Mouse (Mus musculus) limb, embryonic 12.5 days (tissue): ENCODE data around the gene AW549877. TPM values are rescaled to one million over a fixed set of nuclear protein-coding genes. Genes with fewer than 3 reads are reported as not detected.

Source experiments
- ATAC-seq: fragments of 200-750 bp; cut with Nextera tagmentation; 2 replicates; pipeline ENCODE4 v1.8.0; 2017; ENCODE audit warnings: low read depth, moderate TSS enrichment; ENCODE audit not compliant: insufficient number of reproducible peaks, insufficient read depth, low FRiP score, low TSS enrichment
- H3K27ac ChIP-seq: fragments of 300-500 bp; sonication (generic); 2 replicates; pipeline ENCODE4 v1.5.1; 2016; ENCODE audit warnings: mild to moderate bottlenecking, moderate library complexity
- H3K27me3 ChIP-seq: fragments of 300-500 bp; sonication (generic); 2 replicates; pipeline ENCODE4 v1.6.1; 2016; ENCODE audit warnings: mild to moderate bottlenecking, moderate library complexity
- H3K36me3 ChIP-seq: fragments of 300-500 bp; sonication (generic); 2 replicates; pipeline ENCODE4 v1.6.1; 2016; ENCODE audit warnings: mild to moderate bottlenecking, moderate library complexity
- H3K4me1 ChIP-seq: fragments of 300-500 bp; sonication (generic); replicated peaks from 2 replicates; pipeline ENCODE4 v1.6.1; 2016
- H3K4me2 ChIP-seq: fragments of 300-500 bp; sonication (generic); 2 replicates; pipeline ENCODE4 v1.6.1; 2016; ENCODE audit warnings: mild to moderate bottlenecking, moderate library complexity
- H3K4me3 ChIP-seq: fragments of 300-500 bp; sonication (generic); replicated peaks from 2 replicates; pipeline ENCODE4 v1.5.1; 2016; ENCODE audit warnings: mild to moderate bottlenecking
- H3K9ac ChIP-seq: fragments of 300-500 bp; sonication (generic); replicated peaks from 2 replicates; pipeline ENCODE4 v1.6.1; 2016; ENCODE audit warnings: mild to moderate bottlenecking, moderate library complexity
- H3K9me3 ChIP-seq: fragments of 300-500 bp; sonication (generic); 2 replicates; pipeline ENCODE4 v1.6.1; 2016; ENCODE audit warnings: mild to moderate bottlenecking, moderate library complexity
- WGBS: fragments of 180-500 bp; shearing (Covaris S2); methylation state at CpG from one replicate; pipeline ENCODE4 v1.1.7; 2016; 5-methylcytosine and 5-hydroxymethylcytosine counted together
- polyA plus RNA-seq: library from polyadenylated mRNA; unstranded; fragments of >200 nt; fragmentation: Nextera tagmentation; extraction: Ambion mirVana; gene quantifications from 2 replicates; pipeline ENCODE4 v1.2.1, GENCODE M21; 2016

Gene AW549877
- polyA plus RNA-seq, result 35.2 and 42.8 TPM in 2 replicates

- Histone ChIP-seq H3K4me1 (peaks cover 6% of the 10 kb centered on the region; the same call in 1 of the 2 replicates), H3K36me3 (peaks cover 14% of the 10 kb centered on the region), H3K4me2 (peak within 1 kb of the TSS; percentile 69), H3K27me3 (no peaks in the 10 kb centered on the region), H3K4me3 (peak within 1 kb of the TSS; percentile 69), H3K9ac (peak within 1 kb of the TSS; percentile 79), H3K27ac (peak within 1 kb of the TSS; percentile 89), H3K9me3 (no peaks in the 10 kb centered on the region)
- under 1% methylated on average over 61 of the region's 61 CpGs for WGBS
- peak; percentile 99 for ATAC-seq
These were observed at the start of gene AW549877 for GRCm38 (mm10) chr15:3995448-3996266. Gene AW549877, minus strand, starts transcription at chr15:3995744.

- ATAC-seq, result no peak
- H3K4me3 ChIP-seq, result no peak overlapping the region
- H3K9me3 ChIP-seq, result no peaks in the 10 kb centered on the region
- no peaks in the 10 kb centered on the region for H3K4me1 ChIP-seq
- peaks cover 36% of the 10 kb centered on the region for H3K36me3 ChIP-seq
- no peaks in the 10 kb centered on the region for H3K27me3 ChIP-seq
- no peak overlapping the region for H3K4me2 ChIP-seq
- 29% methylated on average over 4 of the region's 4 CpGs for WGBS
- no peak overlapping the region for H3K9ac ChIP-seq
- H3K27ac ChIP-seq, result no peak overlapping the region
These were observed 47.5 kb upstream of the AW549877 start for GRCm38 (mm10) chr15:4043032-4043471.

- no peaks in the 10 kb centered on the region for H3K9me3 ChIP-seq
- no peak for ATAC-seq
- peaks cover 37% of the 10 kb centered on the region for H3K36me3 ChIP-seq
- no peak overlapping the region for H3K27ac ChIP-seq
- no peak overlapping the region for H3K9ac ChIP-seq
- H3K27me3 ChIP-seq, result no peaks in the 10 kb centered on the region
- H3K4me2 ChIP-seq, result no peak overlapping the region
- H3K4me1 ChIP-seq, result no peaks in the 10 kb centered on the region
- H3K4me3 ChIP-seq, result no peak overlapping the region
- 74% methylated on average over 3 of the region's 3 CpGs for WGBS
These were observed 46.9 kb upstream of the AW549877 start for GRCm38 (mm10) chr15:4042423-4042822.

- H3K27me3 ChIP-seq, result no peaks in the 10 kb centered on the region
- no peak overlapping the region for H3K4me3 ChIP-seq
- no peak overlapping the region for H3K9ac ChIP-seq
- H3K27ac ChIP-seq, result no peak overlapping the region
- H3K4me1 ChIP-seq, result no peaks in the 10 kb centered on the region; the same call in 1 of the 2 replicates
- no peak for ATAC-seq
- peaks cover 29% of the 10 kb centered on the region for H3K36me3 ChIP-seq
- H3K4me2 ChIP-seq, result no peak overlapping the region
- no peaks in the 10 kb centered on the region for H3K9me3 ChIP-seq
- WGBS, result 83% methylated on average over 3 of the region's 3 CpGs
These were observed 37.8 kb upstream of the AW549877 start for GRCm38 (mm10) chr15:4033168-4034004.

GRCm38 (mm10) chr15:4028960-4029359 lies 33.4 kb upstream of the AW549877 start:
- no peak for ATAC-seq
- Histone ChIP-seq H3K9ac (no peak overlapping the region), H3K27ac (no peak overlapping the region), H3K4me1 (peaks cover 9% of the 10 kb centered on the region), H3K36me3 (no peaks in the 10 kb centered on the region), H3K4me2 (no peak overlapping the region), H3K4me3 (no peak overlapping the region), H3K9me3 (no peaks in the 10 kb centered on the region), H3K27me3 (no peaks in the 10 kb centered on the region)

- no peaks in the 10 kb centered on the region for H3K36me3 ChIP-seq
- H3K27ac ChIP-seq, result no peak overlapping the region
- no peak for ATAC-seq
- peak overlapping the region; percentile 63; the same call in 1 of the 2 replicates for H3K4me2 ChIP-seq
- peaks cover 9% of the 10 kb centered on the region for H3K4me1 ChIP-seq
- H3K9me3 ChIP-seq, result no peaks in the 10 kb centered on the region
- no peak overlapping the region for H3K4me3 ChIP-seq
- 82% methylated on average over 6 of the region's 6 CpGs for WGBS
- H3K27me3 ChIP-seq, result no peaks in the 10 kb centered on the region
- no peak overlapping the region for H3K9ac ChIP-seq
These were observed 32.8 kb upstream of the AW549877 start for GRCm38 (mm10) chr15:4028411-4028700.

- Histone ChIP-seq H3K4me3 (peak overlapping the region; percentile 74), H3K9ac (peak overlapping the region; percentile 84; the same call in 1 of the 2 replicates), H3K36me3 (no peaks in the 10 kb centered on the region), H3K4me2 (peak overlapping the region; percentile 63), H3K9me3 (no peaks in the 10 kb centered on the region), H3K27me3 (no peaks in the 10 kb centered on the region), H3K4me1 (peaks cover 9% of the 10 kb centered on the region), H3K27ac (peak overlapping the region; percentile 98)
- peak; percentile 19; the same call in 1 of the 2 replicates for ATAC-seq
- 3% methylated on average over 6 of the region's 6 CpGs for whole genome bisulfite sequencing
These were observed 32.3 kb upstream of the AW549877 start for GRCm38 (mm10) chr15:4027671-4028410.

- Histone ChIP-seq H3K4me1 (peaks cover 9% of the 10 kb centered on the region), H3K27me3 (no peaks in the 10 kb centered on the region), H3K4me2 (peak overlapping the region; percentile 63), H3K9ac (peak overlapping the region; percentile 84), H3K27ac (peak overlapping the region; percentile 98), H3K4me3 (peak overlapping the region; percentile 74), H3K36me3 (no peaks in the 10 kb centered on the region), H3K9me3 (no peaks in the 10 kb centered on the region)
- ATAC-seq, result peak; percentile 85
- WGBS, result under 1% methylated on average over 62 of the region's 65 CpGs
These were observed 31.5 kb upstream of the AW549877 start for GRCm38 (mm10) chr15:4026831-4027584.

- WGBS, result under 1% methylated on average over 45 of the region's 45 CpGs
- peak; percentile 94 for ATAC-seq
These were observed 30.8 kb upstream of the AW549877 start, which contains the start of gene Oxct1 for GRCm38 (mm10) chr15:4026231-4026773. Gene Oxct1, plus strand, starts transcription at chr15:4026383.

GRCm38 (mm10) chr15:4025508-4025904 lies 30.0 kb upstream of the AW549877 start:
- peaks cover 9% of the 10 kb centered on the region for H3K4me1 ChIP-seq
- no peaks in the 10 kb centered on the region for H3K27me3 ChIP-seq
- H3K9me3 ChIP-seq, result no peaks in the 10 kb centered on the region
- no peak for ATAC-seq
- no peak overlapping the region for H3K9ac ChIP-seq
- no peaks in the 10 kb centered on the region for H3K36me3 ChIP-seq
- H3K4me3 ChIP-seq, result peak overlapping the region; percentile 74
- peak overlapping the region; percentile 98; the same call in 1 of the 2 replicates for H3K27ac ChIP-seq
- H3K4me2 ChIP-seq, result peak overlapping the region; percentile 63
- WGBS, result 74% methylated on average over 11 of the region's 11 CpGs

More at GRCm38 (mm10) chr15:4026231-4026773, 30.8 kb upstream of the AW549877 start, which contains the start of gene Oxct1:
- Histone ChIP-seq H3K4me2 (peak within 1 kb of the TSS; percentile 63), H3K27ac (peak within 1 kb of the TSS; percentile 98), H3K9me3 (no peaks in the 10 kb centered on the region), H3K9ac (peak within 1 kb of the TSS; percentile 84), H3K4me3 (peak within 1 kb of the TSS; percentile 74), H3K27me3 (no peaks in the 10 kb centered on the region), H3K36me3 (no peaks in the 10 kb centered on the region), H3K4me1 (peaks cover 9% of the 10 kb centered on the region)
